Mouse (Mus musculus): ENCODE measurements around the gene Zfp296. TPM values are rescaled to one million over a fixed set of nuclear protein-coding genes. Genes with fewer than 3 reads are reported as not detected.

Zfp296 gene
- 7.0 and 10.5 TPM in 2 replicates for polyA plus RNA-seq (2012; rRNA removed)

DNA sequence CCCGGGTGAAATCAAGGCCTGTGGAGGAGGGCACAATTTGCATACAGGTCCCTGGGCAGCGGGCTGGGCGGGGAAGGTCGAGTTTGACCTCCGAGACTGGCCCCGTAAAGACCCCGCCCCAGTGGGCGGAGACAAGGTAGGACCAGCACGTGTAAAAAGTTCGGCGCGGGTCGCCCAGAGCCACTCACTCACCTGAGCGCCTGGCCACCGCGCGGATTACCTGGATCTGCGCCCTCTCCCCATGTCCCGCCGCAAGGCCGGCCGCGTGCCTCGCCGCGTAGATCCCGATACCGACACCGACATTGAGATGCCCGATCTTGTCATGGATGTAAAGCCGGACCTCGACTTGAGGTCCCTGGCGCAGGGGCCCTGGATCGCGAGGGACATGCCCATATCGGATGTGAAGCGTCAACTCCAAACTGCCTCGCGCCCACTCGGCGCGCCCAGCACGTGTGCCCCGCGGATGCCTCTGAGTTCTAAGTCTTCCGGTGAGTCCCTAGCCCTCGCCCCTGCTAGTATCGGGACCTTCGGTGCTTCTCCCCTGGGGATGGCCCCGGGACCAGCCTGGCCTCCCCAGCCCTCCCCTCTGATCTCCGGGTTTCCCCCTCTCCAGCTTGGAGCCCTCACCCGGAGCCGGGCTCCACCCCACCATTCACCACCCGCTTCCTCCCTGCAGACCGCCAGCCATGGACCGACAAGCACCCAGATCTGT is at the start of gene Zfp296, which contains the start of gene Gemin7:
TSS of gene Zfp296 (plus strand) at position 147 of the 712 bp plus-strand sequence.
TSS of gene Gemin7 (minus strand) at position 455 of the 712 bp plus-strand sequence.
- Histone ChIP-seq H3K4me1 (ENCODE audit: control insufficient read depth, insufficient read depth, low read length) (peaks cover 23% of the 10 kb centered on the region), H3K27ac (ENCODE audit: control insufficient read depth, insufficient read depth, low read depth, low read length) (no peak within 1 kb of the TSS; the same call in 1 of the 2 replicates), H3K4me3 (ENCODE audit: control insufficient read depth, low read depth, low read length) (peak within 1 kb of the TSS; percentile 68), H3K36me3 (ENCODE audit: control insufficient read depth, insufficient read depth, low read length) (no peaks in the 10 kb centered on the region), H3K27me3 (ENCODE audit: control insufficient read depth, insufficient read depth, low read length) (no peaks in the 10 kb centered on the region)
- no peak for TF ChIP-seq CTCF (IDR thresholded peaks at IDR 0.05; ENCODE audit: control insufficient read depth, insufficient read depth, insufficient replicate concordance, low read depth, low read length)
- no peak for TF ChIP-seq POLR2A (IDR thresholded peaks at IDR 0.05; ENCODE audit: control insufficient read depth, low read depth, low read length)

DNA sequence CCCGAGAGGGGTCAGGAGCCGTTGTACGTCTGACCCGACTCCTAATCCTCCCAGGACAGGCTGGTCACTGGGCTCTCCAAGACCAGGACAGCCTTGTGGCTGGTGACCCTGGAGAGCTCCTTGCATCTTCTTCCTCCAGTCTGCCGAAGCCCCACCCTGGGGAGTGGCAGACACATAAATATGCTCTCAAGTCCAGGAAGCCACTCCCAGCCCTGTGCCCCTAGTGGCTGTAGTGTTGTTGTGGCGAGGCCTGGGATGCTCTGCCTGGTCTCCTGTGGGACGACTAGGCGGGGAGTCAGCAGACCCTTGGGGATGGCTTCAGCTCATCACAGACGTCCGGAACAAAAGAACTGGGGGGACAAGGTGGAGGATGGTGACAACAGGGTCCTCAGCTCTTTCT is 46.0 kb upstream of the Zfp296 start:
- Histone ChIP-seq H3K36me3 (ENCODE audit: control insufficient read depth, insufficient read depth, low read length) (no peaks in the 10 kb centered on the region; the same call in none of the 2 replicates), H3K27me3 (ENCODE audit: control insufficient read depth, insufficient read depth, low read length) (no peaks in the 10 kb centered on the region), H3K27ac (ENCODE audit: control insufficient read depth, insufficient read depth, low read depth, low read length) (no peak overlapping the region), H3K4me3 (ENCODE audit: control insufficient read depth, low read depth, low read length) (no peak overlapping the region), H3K4me1 (ENCODE audit: control insufficient read depth, insufficient read depth, low read length) (no peaks in the 10 kb centered on the region)
- TF ChIP-seq POLR2A (IDR thresholded peaks at IDR 0.05; ENCODE audit: control insufficient read depth, low read depth, low read length) (no peak), CTCF (IDR thresholded peaks at IDR 0.05; ENCODE audit: control insufficient read depth, insufficient read depth, insufficient replicate concordance, low read depth, low read length) (no peak)

DNA sequence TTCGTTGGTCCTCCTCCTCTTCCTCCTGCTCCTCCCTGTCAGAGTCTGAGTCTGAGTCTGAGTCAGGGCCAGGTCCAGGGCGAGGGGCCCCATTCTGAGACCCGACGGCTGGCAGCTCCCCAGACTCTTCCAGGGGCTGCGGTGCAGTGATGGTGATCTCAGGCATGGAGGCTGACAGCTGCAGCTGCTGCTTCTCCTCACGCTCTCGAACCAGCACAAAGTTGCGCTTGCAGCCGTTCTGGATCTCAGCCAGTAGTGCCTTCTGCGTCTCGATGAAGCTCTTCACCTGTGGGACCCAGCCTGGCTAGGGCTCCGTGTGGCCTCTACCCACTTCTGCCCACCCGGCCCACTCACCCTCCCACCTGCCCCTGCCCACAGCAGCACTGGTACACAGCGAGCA is 44.8 kb upstream of the Zfp296 start:
- Histone ChIP-seq H3K27me3 (ENCODE audit: control insufficient read depth, insufficient read depth, low read length) (no peaks in the 10 kb centered on the region), H3K27ac (ENCODE audit: control insufficient read depth, insufficient read depth, low read depth, low read length) (no peak overlapping the region), H3K4me1 (ENCODE audit: control insufficient read depth, insufficient read depth, low read length) (no peaks in the 10 kb centered on the region), H3K36me3 (ENCODE audit: control insufficient read depth, insufficient read depth, low read length) (no peaks in the 10 kb centered on the region; the same call in none of the 2 replicates), H3K4me3 (ENCODE audit: control insufficient read depth, low read depth, low read length) (no peak overlapping the region)
- no peak for TF ChIP-seq CTCF (IDR thresholded peaks at IDR 0.05; ENCODE audit: control insufficient read depth, insufficient read depth, insufficient replicate concordance, low read depth, low read length)
- no peak for TF ChIP-seq POLR2A (IDR thresholded peaks at IDR 0.05; ENCODE audit: control insufficient read depth, low read depth, low read length)

DNA sequence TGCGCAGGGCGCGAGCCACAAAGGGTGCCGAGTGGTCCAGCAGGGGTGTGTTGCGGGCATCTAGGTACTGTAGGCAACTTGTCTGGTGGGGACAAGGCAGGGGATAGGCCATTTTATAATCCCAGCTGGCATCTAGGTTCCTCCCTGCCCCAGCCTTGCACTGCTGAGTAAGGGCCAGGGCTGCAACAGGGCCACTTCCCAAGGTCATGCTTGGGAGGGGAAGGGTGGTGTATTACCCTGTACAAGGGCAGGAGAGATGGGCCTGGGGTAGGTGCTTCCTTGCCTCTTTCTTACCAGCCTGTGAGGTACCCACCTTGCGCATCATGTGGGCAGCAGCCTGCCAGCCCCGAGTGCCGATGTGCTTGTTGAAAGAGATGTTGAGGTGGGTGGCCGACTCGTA is 42.4 kb upstream of the Zfp296 start:
- Histone ChIP-seq H3K27me3 (ENCODE audit: control insufficient read depth, insufficient read depth, low read length) (no peaks in the 10 kb centered on the region), H3K4me3 (ENCODE audit: control insufficient read depth, low read depth, low read length) (no peak overlapping the region), H3K4me1 (ENCODE audit: control insufficient read depth, insufficient read depth, low read length) (no peaks in the 10 kb centered on the region), H3K36me3 (ENCODE audit: control insufficient read depth, insufficient read depth, low read length) (no peaks in the 10 kb centered on the region; the same call in none of the 2 replicates), H3K27ac (ENCODE audit: control insufficient read depth, insufficient read depth, low read depth, low read length) (no peak overlapping the region)
- no peak for TF ChIP-seq POLR2A (IDR thresholded peaks at IDR 0.05; ENCODE audit: control insufficient read depth, low read depth, low read length)
- no peak for TF ChIP-seq CTCF (IDR thresholded peaks at IDR 0.05; ENCODE audit: control insufficient read depth, insufficient read depth, insufficient replicate concordance, low read depth, low read length)

DNA sequence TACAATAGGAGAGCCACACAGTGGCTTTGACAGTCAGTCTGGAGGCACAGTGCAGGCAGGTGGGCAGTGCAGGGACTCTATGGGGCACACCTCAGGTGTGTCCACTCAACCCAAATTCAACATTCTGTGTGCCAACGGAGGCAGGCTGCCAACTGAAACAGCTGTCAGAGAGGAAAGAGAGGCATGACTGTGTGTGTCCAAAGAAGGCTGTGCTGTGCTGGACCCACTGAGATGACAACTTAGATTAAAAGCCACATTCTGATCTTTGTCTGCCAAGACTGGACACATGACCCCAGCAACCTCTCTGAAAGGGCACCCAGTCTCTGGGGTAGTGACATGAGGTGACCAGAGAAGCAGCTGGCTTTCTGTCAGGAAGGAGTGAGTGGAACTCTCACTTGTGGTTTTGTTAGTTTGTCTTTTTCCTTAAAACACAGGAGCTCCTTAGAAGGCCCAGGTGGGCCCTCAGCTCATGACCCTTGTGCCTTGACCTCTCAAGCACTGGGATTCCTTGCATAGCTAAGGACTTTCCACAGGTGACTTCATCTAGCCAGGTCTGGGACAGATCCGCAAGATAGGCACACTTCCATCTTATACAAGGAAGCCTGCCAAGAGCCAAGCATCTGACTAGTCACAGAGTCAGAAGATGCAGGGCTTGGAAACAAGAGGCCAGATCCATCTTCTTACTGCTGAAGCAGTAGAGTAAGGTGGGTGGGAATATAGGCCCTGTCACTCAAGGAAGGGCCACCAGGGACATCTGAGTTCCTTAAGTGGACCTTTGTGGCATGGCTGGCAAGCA is 36.1 kb upstream of the Zfp296 start:
- H3K27me3 ChIP-seq (ENCODE audit: control insufficient read depth, insufficient read depth, low read length): no peaks in the 10 kb centered on the region
- H3K36me3 ChIP-seq (ENCODE audit: control insufficient read depth, insufficient read depth, low read length): no peaks in the 10 kb centered on the region
- no peak overlapping the region for H3K27ac ChIP-seq (ENCODE audit: control insufficient read depth, insufficient read depth, low read depth, low read length)
- H3K4me1 ChIP-seq (ENCODE audit: control insufficient read depth, insufficient read depth, low read length): peaks cover 4% of the 10 kb centered on the region
- no peak overlapping the region for H3K4me3 ChIP-seq (ENCODE audit: control insufficient read depth, low read depth, low read length)
- no peak for TF ChIP-seq POLR2A (IDR thresholded peaks at IDR 0.05; ENCODE audit: control insufficient read depth, low read depth, low read length)

DNA sequence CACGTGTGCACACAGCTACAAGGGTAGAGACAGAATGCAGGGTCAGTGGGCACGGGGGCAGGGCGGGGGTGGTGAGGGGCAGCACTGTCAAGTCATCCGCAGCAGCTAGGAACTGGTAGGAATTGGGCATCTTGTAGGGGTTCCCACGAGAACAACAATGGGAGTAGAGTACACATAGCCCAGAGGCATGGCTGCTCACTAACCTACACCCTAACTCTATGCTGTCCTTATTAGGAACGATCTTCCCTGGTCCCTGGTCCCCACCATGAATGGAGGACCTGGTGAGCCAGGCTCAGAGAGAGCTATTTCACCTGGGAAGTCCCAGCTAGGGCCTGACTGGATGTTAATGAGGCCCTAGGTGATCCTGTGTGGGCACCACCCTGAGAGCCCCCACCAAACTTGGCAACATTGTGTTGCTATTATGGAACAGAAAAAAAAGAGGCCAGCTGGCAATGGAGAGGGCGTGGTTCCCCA is 35.4 kb upstream of the Zfp296 start:
- no peaks in the 10 kb centered on the region for H3K27me3 ChIP-seq (ENCODE audit: control insufficient read depth, insufficient read depth, low read length)
- no peak overlapping the region for H3K27ac ChIP-seq (ENCODE audit: control insufficient read depth, insufficient read depth, low read depth, low read length)
- no peaks in the 10 kb centered on the region for H3K36me3 ChIP-seq (ENCODE audit: control insufficient read depth, insufficient read depth, low read length)
- H3K4me1 ChIP-seq (ENCODE audit: control insufficient read depth, insufficient read depth, low read length): peaks cover 4% of the 10 kb centered on the region
- no peak overlapping the region for H3K4me3 ChIP-seq (ENCODE audit: control insufficient read depth, low read depth, low read length)
- TF ChIP-seq POLR2A (IDR thresholded peaks at IDR 0.05; ENCODE audit: control insufficient read depth, low read depth, low read length): no peak
- TF ChIP-seq CTCF (IDR thresholded peaks at IDR 0.05; ENCODE audit: control insufficient read depth, insufficient read depth, insufficient replicate concordance, low read depth, low read length): no peak

DNA sequence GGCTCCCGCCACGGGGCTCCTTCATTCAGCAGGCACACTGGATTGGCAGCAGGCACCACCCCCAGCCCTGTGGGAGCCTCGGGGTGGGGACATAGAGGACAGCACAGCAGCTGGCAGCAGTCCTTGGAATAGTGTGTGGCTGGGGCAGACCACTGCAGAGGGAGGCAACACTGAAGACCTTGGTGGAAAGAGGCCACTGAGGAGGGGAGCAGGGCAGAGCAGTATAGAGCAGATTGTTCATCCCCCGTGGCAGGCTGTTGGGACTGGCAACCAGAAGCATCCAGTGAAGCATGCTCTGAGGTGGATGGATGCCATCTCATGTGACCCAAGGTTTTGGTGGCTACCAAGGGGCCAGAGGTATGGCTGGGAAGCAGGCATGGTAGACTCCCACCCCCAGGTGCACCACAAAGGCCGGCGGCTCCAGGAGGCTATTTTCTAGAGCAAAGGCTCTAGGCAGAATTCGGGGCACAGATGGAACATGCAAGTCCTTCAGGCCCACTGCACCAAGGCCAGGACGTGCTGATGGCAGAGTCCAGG is 34.9 kb upstream of the Zfp296 start:
- Histone ChIP-seq H3K4me1 (ENCODE audit: control insufficient read depth, insufficient read depth, low read length) (peaks cover 4% of the 10 kb centered on the region), H3K36me3 (ENCODE audit: control insufficient read depth, insufficient read depth, low read length) (no peaks in the 10 kb centered on the region), H3K27me3 (ENCODE audit: control insufficient read depth, insufficient read depth, low read length) (no peaks in the 10 kb centered on the region), H3K27ac (ENCODE audit: control insufficient read depth, insufficient read depth, low read depth, low read length) (no peak overlapping the region), H3K4me3 (ENCODE audit: control insufficient read depth, low read depth, low read length) (no peak overlapping the region)
- TF ChIP-seq CTCF (IDR thresholded peaks at IDR 0.05; ENCODE audit: control insufficient read depth, insufficient read depth, insufficient replicate concordance, low read depth, low read length) (no peak), POLR2A (IDR thresholded peaks at IDR 0.05; ENCODE audit: control insufficient read depth, low read depth, low read length) (no peak)

All from testis, adult 2 months (tissue).